Mouse (Mus musculus): ENCODE results near the gene Mtrex. TPM values are rescaled to one million over a fixed set of nuclear protein-coding genes. Genes with fewer than 3 reads are reported as not detected.
A peak's percentile ranks its signal among the peaks of the same experiment; 100 is the strongest.

Gene Mtrex
- 20.3 and 29.2 TPM in 2 replicates for polyA plus RNA-seq (2012; rRNA removed)

GRCm38 (mm10) chr13:112927287-112928001 lies at the start of gene Mtrex, which contains the start of gene Dhx29:
Mtrex (minus strand) TSS chr13:112927398.
Dhx29 (plus strand) TSS chr13:112927454.
- TF ChIP-seq POLR2A (IDR thresholded peaks at IDR 0.05; ENCODE audit: control insufficient read depth, low read depth, low read length) (peak; percentile 50; the same call in 1 of the 2 replicates), CTCF (IDR thresholded peaks at IDR 0.05; ENCODE audit: control insufficient read depth, insufficient read depth, insufficient replicate concordance, low read depth, low read length) (no peak)
- no peaks in the 10 kb centered on the region for H3K27me3 ChIP-seq (ENCODE audit: control insufficient read depth, insufficient read depth, low read length)

GRCm38 (mm10) chr13:112976720-112977119 lies 49.5 kb upstream of the Mtrex start:
- Histone ChIP-seq H3K27me3 (ENCODE audit: control insufficient read depth, insufficient read depth, low read length) (no peaks in the 10 kb centered on the region), H3K4me1 (ENCODE audit: control insufficient read depth, insufficient read depth, low read length) (peaks cover 3% of the 10 kb centered on the region; the same call in 1 of the 2 replicates), H3K36me3 (ENCODE audit: control insufficient read depth, insufficient read depth, low read length) (no peaks in the 10 kb centered on the region), H3K27ac (ENCODE audit: control insufficient read depth, insufficient read depth, low read depth, low read length) (no peak overlapping the region), H3K4me3 (ENCODE audit: control insufficient read depth, low read depth, low read length) (no peak overlapping the region)
- TF ChIP-seq POLR2A (IDR thresholded peaks at IDR 0.05; ENCODE audit: control insufficient read depth, low read depth, low read length) (no peak), CTCF (IDR thresholded peaks at IDR 0.05; ENCODE audit: control insufficient read depth, insufficient read depth, insufficient replicate concordance, low read depth, low read length) (no peak)

More at GRCm38 (mm10) chr13:112927287-112928001, at the start of gene Mtrex, which contains the start of gene Dhx29:
- H3K4me1 ChIP-seq (ENCODE audit: control insufficient read depth, insufficient read depth, low read length) = no peaks in the 10 kb centered on the region; the same call in 1 of the 2 replicates
- H3K4me3 ChIP-seq (ENCODE audit: control insufficient read depth, low read depth, low read length) = peak within 1 kb of the TSS; percentile 99
- H3K27ac ChIP-seq (ENCODE audit: control insufficient read depth, insufficient read depth, low read depth, low read length) = peak within 1 kb of the TSS; percentile 88
- no peaks in the 10 kb centered on the region for H3K36me3 ChIP-seq (ENCODE audit: control insufficient read depth, insufficient read depth, low read length)

- Histone ChIP-seq H3K27me3 (ENCODE audit: control insufficient read depth, insufficient read depth, low read length) (no peaks in the 10 kb centered on the region), H3K4me3 (ENCODE audit: control insufficient read depth, low read depth, low read length) (no peak overlapping the region), H3K4me1 (ENCODE audit: control insufficient read depth, insufficient read depth, low read length) (no peaks in the 10 kb centered on the region), H3K36me3 (ENCODE audit: control insufficient read depth, insufficient read depth, low read length) (peaks cover 4% of the 10 kb centered on the region), H3K27ac (ENCODE audit: control insufficient read depth, insufficient read depth, low read depth, low read length) (no peak overlapping the region)
- TF ChIP-seq POLR2A (IDR thresholded peaks at IDR 0.05; ENCODE audit: control insufficient read depth, low read depth, low read length) = no peak
- TF ChIP-seq CTCF (IDR thresholded peaks at IDR 0.05; ENCODE audit: control insufficient read depth, insufficient read depth, insufficient replicate concordance, low read depth, low read length) = no peak
These were observed 40.1 kb upstream of the Mtrex start for GRCm38 (mm10) chr13:112967267-112967666.

GRCm38 (mm10) chr13:112964421-112964820 lies 37.2 kb upstream of the Mtrex start:
- Histone ChIP-seq H3K4me3 (ENCODE audit: control insufficient read depth, low read depth, low read length) (no peak overlapping the region), H3K27ac (ENCODE audit: control insufficient read depth, insufficient read depth, low read depth, low read length) (no peak overlapping the region), H3K36me3 (ENCODE audit: control insufficient read depth, insufficient read depth, low read length) (peaks cover 4% of the 10 kb centered on the region), H3K27me3 (ENCODE audit: control insufficient read depth, insufficient read depth, low read length) (no peaks in the 10 kb centered on the region), H3K4me1 (ENCODE audit: control insufficient read depth, insufficient read depth, low read length) (no peaks in the 10 kb centered on the region)
- TF ChIP-seq POLR2A (IDR thresholded peaks at IDR 0.05; ENCODE audit: control insufficient read depth, low read depth, low read length) = no peak
- no peak for TF ChIP-seq CTCF (IDR thresholded peaks at IDR 0.05; ENCODE audit: control insufficient read depth, insufficient read depth, insufficient replicate concordance, low read depth, low read length)

GRCm38 (mm10) chr13:112963081-112963480 lies 35.9 kb upstream of the Mtrex start:
- no peak for TF ChIP-seq CTCF (IDR thresholded peaks at IDR 0.05; ENCODE audit: control insufficient read depth, insufficient read depth, insufficient replicate concordance, low read depth, low read length)
- no peak for TF ChIP-seq POLR2A (IDR thresholded peaks at IDR 0.05; ENCODE audit: control insufficient read depth, low read depth, low read length)
- H3K27me3 ChIP-seq (ENCODE audit: control insufficient read depth, insufficient read depth, low read length) = no peaks in the 10 kb centered on the region
- H3K36me3 ChIP-seq (ENCODE audit: control insufficient read depth, insufficient read depth, low read length) = peaks cover 4% of the 10 kb centered on the region
- H3K4me3 ChIP-seq (ENCODE audit: control insufficient read depth, low read depth, low read length) = no peak overlapping the region
- H3K27ac ChIP-seq (ENCODE audit: control insufficient read depth, insufficient read depth, low read depth, low read length) = no peak overlapping the region
- no peaks in the 10 kb centered on the region for H3K4me1 ChIP-seq (ENCODE audit: control insufficient read depth, insufficient read depth, low read length)

- H3K36me3 ChIP-seq (ENCODE audit: control insufficient read depth, insufficient read depth, low read length) = peaks cover 5% of the 10 kb centered on the region
- H3K27me3 ChIP-seq (ENCODE audit: control insufficient read depth, insufficient read depth, low read length) = no peaks in the 10 kb centered on the region
- H3K4me3 ChIP-seq (ENCODE audit: control insufficient read depth, low read depth, low read length) = no peak overlapping the region
- no peaks in the 10 kb centered on the region for H3K4me1 ChIP-seq (ENCODE audit: control insufficient read depth, insufficient read depth, low read length)
- TF ChIP-seq CTCF (IDR thresholded peaks at IDR 0.05; ENCODE audit: control insufficient read depth, insufficient read depth, insufficient replicate concordance, low read depth, low read length) (no peak), POLR2A (IDR thresholded peaks at IDR 0.05; ENCODE audit: control insufficient read depth, low read depth, low read length) (no peak)
- H3K27ac ChIP-seq (ENCODE audit: control insufficient read depth, insufficient read depth, low read depth, low read length) = no peak overlapping the region
These were observed 26.9 kb upstream of the Mtrex start for GRCm38 (mm10) chr13:112954067-112954466.

- H3K36me3 ChIP-seq (ENCODE audit: control insufficient read depth, insufficient read depth, low read length) = no peaks in the 10 kb centered on the region; the same call in none of the 2 replicates
These were observed 18.7 kb upstream of the Mtrex start for GRCm38 (mm10) chr13:112945900-112946299.

More at GRCm38 (mm10) chr13:112945900-112946299, 18.7 kb upstream of the Mtrex start:
- Histone ChIP-seq H3K4me1 (ENCODE audit: control insufficient read depth, insufficient read depth, low read length) (no peaks in the 10 kb centered on the region), H3K27me3 (ENCODE audit: control insufficient read depth, insufficient read depth, low read length) (no peaks in the 10 kb centered on the region), H3K27ac (ENCODE audit: control insufficient read depth, insufficient read depth, low read depth, low read length) (no peak overlapping the region), H3K4me3 (ENCODE audit: control insufficient read depth, low read depth, low read length) (no peak overlapping the region)
- TF ChIP-seq POLR2A (IDR thresholded peaks at IDR 0.05; ENCODE audit: control insufficient read depth, low read depth, low read length) = no peak
- no peak for TF ChIP-seq CTCF (IDR thresholded peaks at IDR 0.05; ENCODE audit: control insufficient read depth, insufficient read depth, insufficient replicate concordance, low read depth, low read length)
